Mouse (Mus musculus): Measurements from ENCODE around the gene Usp48.

GRCm38 (mm10) chr4:137661547-137661946 lies 68.0 kb downstream of the Usp48 start:
- TF ChIP-seq CTCF (IDR thresholded peaks at IDR 0.05; ENCODE audit: low read depth, low read length): no peak
- TF ChIP-seq GATA1 (IDR thresholded peaks at IDR 0.05; ENCODE audit: borderline replicate concordance, low read length): no peak

All from G1E (cell line).